In the genomic region with DNA sequence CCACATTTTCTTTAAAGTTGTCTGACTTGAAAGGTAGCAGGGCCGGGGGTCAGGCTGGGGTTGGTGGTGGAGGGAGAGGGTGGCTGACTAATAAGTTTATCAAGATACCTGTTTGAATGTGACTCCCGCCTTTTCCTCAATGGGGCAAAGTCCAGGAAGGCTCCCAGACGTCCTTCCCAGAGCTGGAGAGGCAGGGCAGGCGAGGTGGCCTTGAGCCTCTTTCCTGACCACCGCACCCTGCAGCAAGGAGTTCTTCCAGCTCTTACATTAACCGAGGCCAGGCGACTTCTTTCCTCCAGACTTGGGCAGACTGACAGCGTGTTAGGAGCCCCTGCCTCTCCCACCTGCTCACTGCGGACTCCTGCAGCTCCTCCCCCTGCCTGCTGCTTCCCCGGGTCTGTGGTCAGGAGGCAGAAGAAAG, we compare ENCODE assay signal across 8 mouse cellular contexts. TPM values are rescaled to one million over a fixed set of nuclear protein-coding genes. Genes with fewer than 3 reads are reported as not detected.
DNase-seq lines count a peak whose midpoint lies in the region; ATAC-seq and TF ChIP-seq lines count a peak whose summit lies in the region.

No protein-coding gene starts in this region.

- intact Hi-C loops in left cerebral cortex, adult 2 months (cut with DNase I): no loop called here
- intact Hi-C loops in left cerebral cortex, postnatal 14 days (cut with DNase I): no loop called here

- WGBS in hindbrain, embryonic 14.5 days: 1% methylated on average over 10 of the region's 10 CpGs
- WGBS in liver, embryonic 12.5 days (ENCODE audit: insufficient replicate concordance): 3% methylated on average over 10 of the region's 10 CpGs

- TF ChIP-seq CTCF in left cerebral cortex, adult 2 months (IDR thresholded peaks at IDR 0.05): no peak

- H3K4me1 ChIP-seq in brown adipose tissue, adult 24 weeks (ENCODE audit: control insufficient read depth, insufficient read depth, insufficient read length, low read length): no peaks in the 10 kb centered on the region
- H3K4me1 ChIP-seq in hindbrain, embryonic 14.5 days (replicated peaks; ENCODE audit: control insufficient read depth, insufficient read depth, low read length): peaks cover 16% of the 10 kb centered on the region
- H3K4me1 ChIP-seq in liver, embryonic 12.5 days: peaks cover 22% of the 10 kb centered on the region

- ATAC-seq in hindbrain, embryonic 14.5 days (ENCODE audit: low FRiP score): no peak
- no peak for ATAC-seq in liver, embryonic 12.5 days

- no peak for DNase-seq in left cerebral cortex, adult 2 months (ENCODE audit: extremely low spot score in 1 of 2, low spot score in 2 of 2)
- DNase-seq in left cerebral cortex, postnatal 14 days (ENCODE audit: low spot score in 2 of 2): no peak
- DNase-seq in hindbrain, embryonic 14.5 days (ENCODE audit: low spot score): no peak
- peak; percentile 58 for DNase-seq in thymus, postnatal 25 days
- DNase-seq in gastrocnemius, postnatal 10 days: no peak
- DNase-seq in left cerebral cortex, adult 9 months (ENCODE audit: low spot score in 2 of 2): no peak

- no peak overlapping the region for H3K27ac ChIP-seq in left cerebral cortex, adult 2 months
- no peak overlapping the region for H3K27ac ChIP-seq in brown adipose tissue, adult 24 weeks (replicated peaks; ENCODE audit: low read depth, low read length)
- H3K27ac ChIP-seq in hindbrain, embryonic 14.5 days: no peak overlapping the region
- no peak overlapping the region for H3K27ac ChIP-seq in liver, embryonic 12.5 days

- H3K9ac ChIP-seq in hindbrain, embryonic 14.5 days: peak overlapping the region; percentile 62
- peak overlapping the region; percentile 17; the same call in 1 of the 2 replicates for H3K9ac ChIP-seq in liver, embryonic 12.5 days

- no peaks in the 10 kb centered on the region for H3K9me3 ChIP-seq in hindbrain, embryonic 14.5 days (ENCODE audit: control insufficient read depth, low read length)
- H3K9me3 ChIP-seq in liver, embryonic 12.5 days (replicated peaks): no peaks in the 10 kb centered on the region

- H3K4me3 ChIP-seq in left cerebral cortex, adult 2 months: peak overlapping the region; percentile 72
- H3K4me3 ChIP-seq in brown adipose tissue, adult 24 weeks (ENCODE audit: insufficient read depth, low read depth, low read length): 0 out of 2 replicates have a peak overlapping the region, but pooled peaks have one; percentile 20
- peak overlapping the region; percentile 47 for H3K4me3 ChIP-seq in hindbrain, embryonic 14.5 days (replicated peaks; ENCODE audit: low read length)
- peak overlapping the region; percentile 52 for H3K4me3 ChIP-seq in liver, embryonic 12.5 days

- H3K4me2 ChIP-seq in hindbrain, embryonic 14.5 days (replicated peaks): peak overlapping the region; percentile 95
- peak overlapping the region; percentile 76 for H3K4me2 ChIP-seq in liver, embryonic 12.5 days

- H3K27me3 ChIP-seq in hindbrain, embryonic 14.5 days (ENCODE audit: control insufficient read depth, insufficient read depth, low read length): peaks cover 39% of the 10 kb centered on the region
- peaks cover 94% of the 10 kb centered on the region for H3K27me3 ChIP-seq in liver, embryonic 12.5 days (replicated peaks)

- H3K36me3 ChIP-seq in hindbrain, embryonic 14.5 days (replicated peaks; ENCODE audit: control insufficient read depth, insufficient read depth): no peaks in the 10 kb centered on the region
- H3K36me3 ChIP-seq in liver, embryonic 12.5 days: no peaks in the 10 kb centered on the region

RNA-seq across cellular contexts. Expression of a gene that starts 0.6 kb away (rescaled TPM):
- total RNA-seq in left cerebral cortex, adult 2 months (2021): 10 to 100 TPM; 94.2 to 96.3 TPM
- 10 to 100 TPM; 60.7 to 70.5 TPM for total RNA-seq in left cerebral cortex, postnatal 14 days (2021)
- polyA plus RNA-seq in brown adipose tissue, adult 24 weeks (2012; ENCODE audit: insufficient read depth, insufficient read length, missing spikeins): 2.2 and 4.2 TPM in 2 replicates
- 21.4 and 22.2 TPM in 2 replicates for polyA plus RNA-seq in hindbrain, embryonic 14.5 days (2014; fragmentation: Nextera tagmentation; extraction: Ambion mirVana)
- 2.1 and 2.2 TPM in 2 replicates for polyA plus RNA-seq in liver, embryonic 12.5 days (2016; fragmentation: Nextera tagmentation; extraction: Ambion mirVana)
- total RNA-seq in gastrocnemius, postnatal 10 days (2021): 10 to 100 TPM; 17.2 to 23.3 TPM

RNA-seq across cellular contexts. Expression of a gene that starts 33.7 kb away (rescaled TPM):
- total RNA-seq in left cerebral cortex, adult 2 months (2021): 10 to 100 TPM; 41.4 to 44.3 TPM
- 10 to 100 TPM; 45.5 to 46.8 TPM for total RNA-seq in left cerebral cortex, postnatal 14 days (2021)
- 61.9 and 64.2 TPM in 2 replicates for polyA plus RNA-seq in brown adipose tissue, adult 24 weeks (2012; ENCODE audit: insufficient read depth, insufficient read length, missing spikeins)
- polyA plus RNA-seq in hindbrain, embryonic 14.5 days (2014; fragmentation: Nextera tagmentation; extraction: Ambion mirVana): 29.6 and 36.0 TPM in 2 replicates
- 60.8 and 63.8 TPM in 2 replicates for polyA plus RNA-seq in liver, embryonic 12.5 days (2016; fragmentation: Nextera tagmentation; extraction: Ambion mirVana)
- 10 to 100 TPM; 28.6 to 36.3 TPM for total RNA-seq in gastrocnemius, postnatal 10 days (2021)

Comparison
In these comparisons a context has a peak if more than half of its experiments do, and no peak if none do; other contexts are left out.
1. H3K4me3 ChIP-seq: peak in every context shown above with its lines; median percentile 72 in left cerebral cortex, adult 2 months; 52 in liver, embryonic 12.5 days; 47 in hindbrain, embryonic 14.5 days; 20 in brown adipose tissue, adult 24 weeks.